Mouse (Mus musculus) CH12.LX (cell line): Measurements from ENCODE around the gene Xylb.

Experiments
- EP300 ChIP-seq: IDR thresholded peaks from 2 replicates; pipeline ENCODE4 v1.6.1; 2011; ENCODE audit warnings: low read length, improper control_type of control experiment
- HCFC1 ChIP-seq: IDR thresholded peaks from 2 replicates; pipeline ENCODE4 v1.6.1; 2012; ENCODE audit warnings: low read depth, mild to moderate bottlenecking, inconsistent platforms, low read length, improper control_type of control experiment
- MAFK ChIP-seq: IDR thresholded peaks from 2 replicates; pipeline ENCODE4 v1.6.1; 2011; ENCODE audit warnings: low read length, improper control_type of control experiment; ENCODE audit not compliant: insufficient replicate concordance
- NRF1 ChIP-seq: IDR thresholded peaks from 2 replicates; pipeline ENCODE4 v1.6.1; 2014; ENCODE audit warnings: low read depth, mild to moderate bottlenecking, inconsistent platforms, low read length, improper control_type of control experiment, moderate library complexity
- POLR2A ChIP-seq: IDR thresholded peaks from 2 replicates; pipeline ENCODE4 v1.6.1; 2011; ENCODE audit warnings: low read depth, mild to moderate bottlenecking, improper control_type of control experiment, low read length
- SIN3A ChIP-seq: IDR thresholded peaks from 2 replicates; pipeline ENCODE4 v1.6.1; 2012; ENCODE audit warnings: low read length, improper control_type of control experiment, inconsistent platforms
- USF1 ChIP-seq: IDR thresholded peaks from 2 replicates; pipeline ENCODE4 v1.6.1; 2014; ENCODE audit warnings: low read depth, mild to moderate bottlenecking, inconsistent platforms, low read length, improper control_type of control experiment

GRCm38 (mm10) chr9:119334324-119334723 is 22.9 kb upstream of the Xylb start:
- TF ChIP-seq SIN3A, result no peak
- TF ChIP-seq POLR2A, result no peak
- TF ChIP-seq USF1, result no peak
- TF ChIP-seq HCFC1, result no peak
- TF ChIP-seq EP300, result no peak
- TF ChIP-seq MAFK, result no peak
- no peak for TF ChIP-seq NRF1
